Mouse (Mus musculus): ENCODE measurements at regions not wholly inside any gene's neighbourhood (a gene's known extent, or its start where the extent isn't known, plus 50 kb on each side); places are given as distances from the start of the nearest gene placed in this dataset.
A peak's percentile ranks its signal among the peaks of the same experiment; 100 is the strongest.
"Not testable (repeated sequence)": the region's sequence is repeated elsewhere in the genome, so short reads cannot be mapped to it uniquely, and the experiment has no call there.

- peak; percentile 68 for DNase-seq (ENCODE audit: low read depth)
Measured at GRCm38 (mm10) chr16:22327386-22327785, 61.6 kb upstream of the Tra2b start.

DNA sequence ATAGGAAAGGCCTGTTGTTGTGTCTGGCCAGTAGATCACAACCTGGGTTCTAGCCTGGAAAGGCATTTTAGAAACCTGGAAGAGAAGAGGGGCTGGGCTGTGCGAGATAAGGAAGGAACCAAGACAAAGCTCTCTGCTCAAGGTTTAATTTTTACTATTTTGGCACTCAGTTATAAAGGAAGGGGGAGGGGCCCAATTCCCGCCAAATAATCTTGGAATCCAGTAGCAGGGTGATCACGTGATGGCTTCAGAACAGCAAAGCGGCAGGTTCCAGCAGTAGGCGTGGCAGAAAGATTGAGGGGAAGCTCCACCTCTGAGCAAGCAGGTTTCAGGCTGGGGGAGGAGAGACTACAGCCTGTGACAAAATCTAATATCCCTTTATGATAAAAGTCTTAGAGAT lies 59.4 kb upstream of the Tra2b start:
- not testable (repeated sequence) for DNase-seq (ENCODE audit: low read depth)

DNA sequence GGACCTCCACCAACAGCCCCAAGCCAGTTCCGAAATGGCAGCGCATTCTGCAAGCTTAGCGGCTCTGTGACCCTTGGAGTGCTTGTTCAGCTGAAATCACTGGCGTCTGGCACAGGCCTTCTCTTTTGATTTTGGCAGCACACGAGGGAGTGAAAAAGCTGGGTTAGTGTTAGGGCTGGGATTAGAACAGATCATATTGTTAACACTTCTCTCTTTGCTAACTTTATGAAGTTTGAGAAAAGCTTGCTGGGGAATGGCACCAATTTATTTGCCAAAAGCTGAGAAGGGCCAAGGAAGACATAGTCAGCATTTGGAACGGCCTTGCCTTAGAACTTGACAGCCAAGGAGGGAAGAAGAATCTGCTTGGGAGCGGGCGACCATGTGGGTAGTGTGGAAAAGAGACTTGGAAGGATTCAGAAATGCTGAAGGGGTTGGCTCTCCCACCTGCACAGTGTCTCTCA lies 50.5 kb upstream of the Tra2b start:
- no peak for DNase-seq (ENCODE audit: low read depth)
